Mouse (Mus musculus) forebrain, embryonic 16.5 days (tissue): ENCODE measurements around the gene Zbtb49. TPM values are rescaled to one million over a fixed set of nuclear protein-coding genes. Genes with fewer than 3 reads are reported as not detected.

Experiments
- ATAC-seq: fragments of 200-750 bp; cut with Nextera tagmentation; 2 replicates; pipeline ENCODE4 v1.8.0; 2017; ENCODE audit warnings: mild to moderate bottlenecking, moderate library complexity
- H3K27ac ChIP-seq: fragments of 300-500 bp; sonication (generic); 2 replicates; pipeline ENCODE4 v1.5.1; 2014; ENCODE audit warnings: low read length, control low read depth
- H3K27me3 ChIP-seq: fragments of 300-500 bp; sonication (generic); replicated peaks from 2 replicates; pipeline ENCODE4 v1.6.1; 2014; ENCODE audit warnings: low read length; ENCODE audit not compliant: control insufficient read depth, insufficient read depth
- H3K36me3 ChIP-seq: fragments of 300-500 bp; sonication (generic); 2 replicates; pipeline ENCODE4 v1.6.1; 2014; ENCODE audit not compliant: control insufficient read depth, insufficient read depth
- H3K4me1 ChIP-seq: fragments of 300-500 bp; sonication (generic); replicated peaks from 2 replicates; pipeline ENCODE4 v1.6.1; 2014; ENCODE audit warnings: low read length; ENCODE audit not compliant: control insufficient read depth, insufficient read depth
- H3K4me2 ChIP-seq: fragments of 300-500 bp; sonication (generic); 2 replicates; pipeline ENCODE4 v1.6.1; 2014; ENCODE audit warnings: mild to moderate bottlenecking, low read length, control low read depth
- H3K4me3 ChIP-seq: fragments of 300-500 bp; sonication (generic); replicated peaks from 2 replicates; pipeline ENCODE4 v1.5.1; 2014; ENCODE audit warnings: mild to moderate bottlenecking, low read length, control low read depth
- H3K9ac ChIP-seq: fragments of 300-500 bp; sonication (generic); replicated peaks from 2 replicates; pipeline ENCODE4 v1.6.1; 2014; ENCODE audit warnings: low read depth, low read length, control low read depth
- H3K9me3 ChIP-seq: fragments of 300-500 bp; sonication (generic); 2 replicates; pipeline ENCODE4 v1.6.1; 2016; ENCODE audit warnings: low read length; ENCODE audit not compliant: control insufficient read depth
- WGBS: fragments of 180-500 bp; shearing (Covaris S2); extraction: QIAGEN DNeasy Blood & Tissue Kit; methylation state at CpG from one replicate; pipeline ENCODE4 v1.1.7; 2014; 5-methylcytosine and 5-hydroxymethylcytosine counted together
- polyA plus RNA-seq: library from polyadenylated mRNA; unstranded; fragments of >200 nt; fragmentation: Nextera tagmentation; extraction: Ambion mirVana; gene quantifications from 2 replicates; pipeline ENCODE4 v1.2.1, GENCODE M21; 2015

Zbtb49 gene
- polyA plus RNA-seq, 1 experiment from 2014 or later: 26.9 TPM

- Histone ChIP-seq H3K9ac (no peak overlapping the region), H3K36me3 (no peaks in the 10 kb centered on the region), H3K4me3 (no peak overlapping the region), H3K4me1 (no peaks in the 10 kb centered on the region), H3K4me2 (no peak overlapping the region), H3K27ac (no peak overlapping the region), H3K9me3 (0 out of 2 replicates have a peak, but pooled peaks cover 4% of the 10 kb centered on the region), H3K27me3 (no peaks in the 10 kb centered on the region)
- ATAC-seq: no peak
- WGBS: 61% methylated on average over 5 of the region's 5 CpGs
Measured at GRCm38 (mm10) chr5:38173766-38174165, 46.5 kb downstream of the Zbtb49 start.

DNA sequence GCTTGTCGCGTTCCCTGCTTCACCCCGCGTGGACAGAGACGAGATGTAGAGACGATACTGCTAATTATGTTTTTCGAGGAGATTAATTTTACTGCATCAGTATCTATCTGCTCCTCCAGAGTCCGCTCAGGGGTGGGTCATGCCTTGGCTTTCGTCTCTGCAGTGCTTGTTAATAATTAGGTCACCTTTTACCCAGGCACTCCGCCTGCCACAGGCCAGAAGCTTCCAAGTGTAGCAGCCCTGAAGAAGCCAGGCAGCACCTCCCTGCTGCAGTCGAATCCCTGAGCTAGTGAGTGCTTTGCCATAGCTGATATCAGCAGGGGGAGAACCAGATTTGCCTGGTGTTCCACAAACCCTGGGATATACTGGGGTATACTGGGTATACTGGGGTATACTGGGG is 51.8 kb downstream of the Zbtb49 start:
- Histone ChIP-seq H3K4me3 (no peak overlapping the region), H3K9me3 (0 out of 2 replicates have a peak, but pooled peaks cover 4% of the 10 kb centered on the region), H3K4me1 (no peaks in the 10 kb centered on the region), H3K4me2 (no peak overlapping the region), H3K36me3 (no peaks in the 10 kb centered on the region), H3K27me3 (no peaks in the 10 kb centered on the region), H3K27ac (no peak overlapping the region), H3K9ac (no peak overlapping the region)
- WGBS: 76% methylated on average over 11 of the region's 11 CpGs
- ATAC-seq: no peak

GRCm38 (mm10) chr5:38159634-38160413 is 60.4 kb downstream of the Zbtb49 start, which contains the start of gene Nsg1:
Gene Nsg1, minus strand, starts transcription at chr5:38159907.
- peak; percentile 54 for ATAC-seq
- WGBS: 8% methylated on average over 35 of the region's 35 CpGs
- Histone ChIP-seq H3K4me1 (peaks cover 33% of the 10 kb centered on the region), H3K9me3 (no peaks in the 10 kb centered on the region), H3K4me2 (peak within 1 kb of the TSS; percentile 85), H3K27ac (peak within 1 kb of the TSS; percentile 97), H3K9ac (peak within 1 kb of the TSS; percentile 96), H3K36me3 (peaks cover 18% of the 10 kb centered on the region), H3K27me3 (no peaks in the 10 kb centered on the region), H3K4me3 (peak within 1 kb of the TSS; percentile 72)

- Histone ChIP-seq H3K9ac (peak overlapping the region; percentile 96), H3K9me3 (no peaks in the 10 kb centered on the region), H3K27ac (peak overlapping the region; percentile 97), H3K27me3 (no peaks in the 10 kb centered on the region), H3K4me3 (peak overlapping the region; percentile 72), H3K36me3 (peaks cover 26% of the 10 kb centered on the region), H3K4me1 (peaks cover 40% of the 10 kb centered on the region), H3K4me2 (peak overlapping the region; percentile 85)
- under 1% methylated on average over 77 of the region's 79 CpGs for WGBS
- peak; percentile 84 for ATAC-seq
Measured at GRCm38 (mm10) chr5:38158947-38159633, 61.2 kb downstream of the Zbtb49 start.

DNA sequence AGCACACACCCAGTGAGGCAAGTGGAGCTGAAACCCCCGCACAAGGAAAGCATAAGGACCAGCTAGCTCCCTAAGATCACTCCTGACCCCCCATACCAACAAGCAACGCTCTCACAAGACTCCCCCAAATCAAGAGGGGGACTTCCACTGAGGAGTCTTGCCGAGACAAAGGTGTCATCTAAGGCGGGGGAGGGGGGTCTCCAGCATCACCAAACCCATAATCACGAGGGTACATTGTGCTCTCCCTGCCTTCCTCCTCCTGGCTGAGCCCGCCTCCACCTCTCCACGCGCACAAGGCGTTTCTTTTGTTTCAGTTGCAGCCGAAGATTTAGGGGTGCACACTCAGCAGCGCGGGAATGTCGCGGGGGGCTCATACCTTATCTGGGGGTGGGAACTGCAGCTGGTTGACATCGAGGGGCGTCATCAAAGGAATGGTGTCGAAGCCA is 61.7 kb downstream of the Zbtb49 start:
- no peaks in the 10 kb centered on the region for H3K27me3 ChIP-seq
- ATAC-seq: peak; percentile 65
- WGBS: under 1% methylated on average over 17 of the region's 17 CpGs
- H3K4me1 ChIP-seq: peaks cover 46% of the 10 kb centered on the region
- H3K36me3 ChIP-seq: peaks cover 28% of the 10 kb centered on the region
- H3K4me3 ChIP-seq: peak overlapping the region; percentile 72
- H3K9me3 ChIP-seq: no peaks in the 10 kb centered on the region
- peak overlapping the region; percentile 97 for H3K27ac ChIP-seq
- peak overlapping the region; percentile 96 for H3K9ac ChIP-seq
- peak overlapping the region; percentile 85 for H3K4me2 ChIP-seq

DNA sequence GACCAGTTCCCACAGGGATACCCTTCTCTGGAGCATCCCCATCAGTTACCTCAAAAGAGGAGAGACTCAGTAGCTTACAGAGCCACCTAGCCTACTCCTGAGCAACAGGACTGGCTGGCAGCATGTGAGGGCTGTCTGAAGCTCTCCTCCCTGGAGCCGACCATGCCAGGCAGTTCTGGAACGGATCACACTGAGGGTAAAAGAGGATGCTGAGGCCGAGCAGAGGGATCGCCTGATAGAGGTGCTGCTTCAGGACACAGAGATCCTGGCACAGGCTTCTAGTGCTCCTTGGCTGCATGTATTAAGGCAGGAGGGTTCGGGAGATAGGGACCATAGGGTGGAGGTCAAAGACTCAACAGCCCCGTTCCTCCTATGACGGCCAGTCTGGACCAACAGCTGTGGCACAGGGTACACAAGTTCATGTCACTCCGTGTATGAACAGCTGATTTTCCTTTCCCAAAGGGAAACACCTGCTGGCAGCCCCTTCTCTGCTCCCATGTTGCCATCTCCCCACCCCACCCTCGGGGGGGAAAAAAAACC is 62.7 kb downstream of the Zbtb49 start:
- peaks cover 32% of the 10 kb centered on the region for H3K36me3 ChIP-seq
- 29% methylated on average over 9 of the region's 9 CpGs for WGBS
- ATAC-seq: no peak
- peak overlapping the region; percentile 85 for H3K4me2 ChIP-seq
- H3K27ac ChIP-seq: peak overlapping the region; percentile 97; the same call in 1 of the 2 replicates
- peak overlapping the region; percentile 72 for H3K4me3 ChIP-seq
- no peaks in the 10 kb centered on the region for H3K27me3 ChIP-seq
- H3K9ac ChIP-seq: peak overlapping the region; percentile 96
- H3K9me3 ChIP-seq: no peaks in the 10 kb centered on the region
- H3K4me1 ChIP-seq: peaks cover 55% of the 10 kb centered on the region

DNA sequence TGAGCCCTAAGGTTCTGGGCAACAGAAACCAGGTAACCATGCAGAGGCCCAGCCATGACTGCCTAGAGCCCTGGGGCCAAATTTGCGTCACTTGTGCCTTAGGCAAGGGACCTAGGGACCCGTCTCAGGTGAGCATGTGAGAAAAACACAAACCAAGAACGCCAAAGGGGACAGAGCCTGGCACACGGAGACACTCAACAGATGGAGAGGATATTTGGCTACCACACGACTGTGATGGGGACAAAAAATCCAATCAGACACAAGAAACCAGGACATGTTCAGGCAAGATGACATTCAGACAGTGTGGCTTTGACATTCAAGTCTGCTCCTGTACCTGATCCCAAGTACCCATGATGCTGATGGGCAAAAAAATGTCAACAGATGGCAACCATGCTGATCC is 66.6 kb downstream of the Zbtb49 start:
- Histone ChIP-seq H3K4me3 (peak overlapping the region; percentile 8; the same call in 1 of the 2 replicates), H3K36me3 (peaks cover 64% of the 10 kb centered on the region), H3K27ac (no peak overlapping the region)

GRCm38 (mm10) chr5:38152201-38153108 is 67.8 kb downstream of the Zbtb49 start:
- Histone ChIP-seq H3K4me2 (peak overlapping the region; percentile 44), H3K36me3 (peaks cover 70% of the 10 kb centered on the region), H3K27me3 (no peaks in the 10 kb centered on the region), H3K9me3 (no peaks in the 10 kb centered on the region), H3K9ac (peak overlapping the region; percentile 4; the same call in 1 of the 2 replicates), H3K27ac (no peak overlapping the region), H3K4me3 (0 out of 2 replicates have a peak overlapping the region, but pooled peaks have one; percentile 4), H3K4me1 (peaks cover 76% of the 10 kb centered on the region)
- WGBS: 71% methylated on average over 10 of the region's 10 CpGs
- no peak for ATAC-seq

More for the DNA sequence above, 66.6 kb downstream of the Zbtb49 start:
- Histone ChIP-seq H3K9ac (no peak overlapping the region; the same call in 1 of the 2 replicates), H3K4me2 (peak overlapping the region; percentile 44), H3K9me3 (no peaks in the 10 kb centered on the region), H3K27me3 (no peaks in the 10 kb centered on the region), H3K4me1 (peaks cover 71% of the 10 kb centered on the region)
- no peak for ATAC-seq
- WGBS: 90% methylated on average over 5 of the region's 5 CpGs
